Mouse (Mus musculus) kidney, adult 9 months (tissue): ENCODE measurements around the gene Tldc1.

Experiments
- DNase-seq: peaks from one replicate; pipeline ENCODE4 v3.0.0; 2022

The Tldc1 gene

GRCm38 (mm10) chr8:119778263-119778662 is at the start of gene Tldc1:
TSS of gene Tldc1 (minus strand) at chr8:119778416.
- DNase-seq = peak; percentile 100

GRCm38 (mm10) chr8:119827721-119828153 is 49.5 kb upstream of the Tldc1 start:
- no peak for DNase-seq

GRCm38 (mm10) chr8:119826982-119827381 is 48.8 kb upstream of the Tldc1 start:
- no peak for DNase-seq

- DNase-seq = no peak
Observed at GRCm38 (mm10) chr8:119825950-119826730, 47.9 kb upstream of the Tldc1 start.

- DNase-seq = peak; percentile 62
Observed at GRCm38 (mm10) chr8:119824809-119825273, 46.6 kb upstream of the Tldc1 start.

- peak; percentile 62 for DNase-seq
Observed at GRCm38 (mm10) chr8:119824100-119824499, 45.9 kb upstream of the Tldc1 start.

- no peak for DNase-seq
Observed at GRCm38 (mm10) chr8:119823278-119823677, 45.1 kb upstream of the Tldc1 start.

- DNase-seq = peak; percentile 63
Observed at GRCm38 (mm10) chr8:119821691-119822090, 43.5 kb upstream of the Tldc1 start.

- DNase-seq = no peak
Observed at GRCm38 (mm10) chr8:119819976-119820375, 41.8 kb upstream of the Tldc1 start.

- peak; percentile 82 for DNase-seq
Observed at GRCm38 (mm10) chr8:119819316-119819715, 41.1 kb upstream of the Tldc1 start.

- DNase-seq = no peak
Observed at GRCm38 (mm10) chr8:119817446-119817845, 39.2 kb upstream of the Tldc1 start.

- DNase-seq = no peak
Observed at GRCm38 (mm10) chr8:119816219-119816618, 38.0 kb upstream of the Tldc1 start.

- peak; percentile 51 for DNase-seq
Observed at GRCm38 (mm10) chr8:119812650-119813431, 34.6 kb upstream of the Tldc1 start.

GRCm38 (mm10) chr8:119811925-119812324 is 33.7 kb upstream of the Tldc1 start:
- peak; percentile 44 for DNase-seq

GRCm38 (mm10) chr8:119810953-119811499 is 32.8 kb upstream of the Tldc1 start:
- no peak for DNase-seq

GRCm38 (mm10) chr8:119810127-119810868 is 32.1 kb upstream of the Tldc1 start:
- DNase-seq = no peak

- no peak for DNase-seq
Observed at GRCm38 (mm10) chr8:119809620-119810019, 31.4 kb upstream of the Tldc1 start.

GRCm38 (mm10) chr8:119807687-119808086 is 29.5 kb upstream of the Tldc1 start:
- no peak for DNase-seq

- DNase-seq = no peak
Observed at GRCm38 (mm10) chr8:119806422-119807263, 28.4 kb upstream of the Tldc1 start.

- DNase-seq = no peak
Observed at GRCm38 (mm10) chr8:119805275-119805674, 27.1 kb upstream of the Tldc1 start.

- DNase-seq = no peak
Observed at GRCm38 (mm10) chr8:119802592-119802991, 24.4 kb upstream of the Tldc1 start.

GRCm38 (mm10) chr8:119801168-119801567 is 23.0 kb upstream of the Tldc1 start:
- DNase-seq = no peak
